Mouse (Mus musculus) bone marrow macrophage, adult 2 months (primary cell): ENCODE measurements at regions not wholly inside any gene's neighbourhood (a gene's known extent, or its start where the extent isn't known, plus 50 kb on each side); places are given as distances from the start of the nearest gene placed in this dataset.

Experiments
- CTCF ChIP-seq: IDR thresholded peaks from 2 replicates; pipeline ENCODE4 v1.5.1; 2012; ENCODE audit warnings: low read depth, mild to moderate bottlenecking, low read length, moderate library complexity
- POLR2A ChIP-seq: IDR thresholded peaks from 2 replicates; pipeline ENCODE4 v1.6.1; 2012; ENCODE audit warnings: mild to moderate bottlenecking, low read depth, low read length, borderline replicate concordance

DNA sequence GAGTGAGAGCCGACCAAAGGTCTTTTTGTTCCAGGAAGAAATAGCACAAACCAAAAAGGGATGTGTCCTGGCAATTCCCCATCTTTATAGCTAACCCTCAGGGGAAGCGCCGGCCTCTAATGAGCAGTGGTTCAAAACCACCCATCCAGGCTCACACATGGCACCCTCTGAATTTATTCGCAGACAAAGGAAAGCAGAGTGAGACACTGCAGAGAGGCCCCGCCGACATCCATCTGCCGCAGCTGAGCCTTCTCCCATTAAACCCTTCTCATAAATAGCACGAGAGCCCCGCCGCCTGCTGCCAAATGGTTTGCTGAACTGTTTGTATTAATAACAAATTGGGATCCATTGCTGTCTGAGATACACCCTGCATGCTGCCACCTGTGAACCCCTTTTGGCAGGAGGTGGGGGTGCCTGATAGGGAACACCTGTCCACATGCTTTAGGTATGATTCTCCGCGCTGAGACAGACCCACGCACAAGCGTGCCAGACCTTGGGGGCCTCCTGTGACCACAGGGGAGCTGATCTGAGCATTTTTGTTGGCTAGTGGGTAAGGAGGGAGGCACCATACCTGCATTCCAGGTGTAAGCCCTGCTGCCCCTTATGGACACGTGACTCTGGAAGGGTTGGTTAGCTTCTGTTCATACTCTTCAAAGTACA, 422.6 kb upstream of the Castor2 start:
- TF ChIP-seq CTCF = no peak
- TF ChIP-seq POLR2A = no peak
